Mouse (Mus musculus): ENCODE results near the gene Bnip2. TPM values are rescaled to one million over a fixed set of nuclear protein-coding genes. Genes with fewer than 3 reads are reported as not detected.
"Not testable (repeated sequence)": the region's sequence is repeated elsewhere in the genome, so short reads cannot be mapped to it uniquely, and the experiment has no call there.

Bnip2 gene
- polyA plus RNA-seq, 2 experiments from 2014 or later: 45.6 to 46.8 TPM

- ATAC-seq: no peak
Measured at GRCm38 (mm10) chr9:70011537-70012407, 22.5 kb downstream of the Bnip2 start.

- ATAC-seq: peak; percentile 76
Measured at GRCm38 (mm10) chr9:70012408-70012901, 23.2 kb downstream of the Bnip2 start, which contains the start of gene Gtf2a2. Gene Gtf2a2 (plus strand): TSS chr9:70012550.

- ATAC-seq: no peak
Measured at GRCm38 (mm10) chr9:70015632-70016031, 26.4 kb downstream of the Bnip2 start.

- peak; percentile 57 for ATAC-seq
Measured at GRCm38 (mm10) chr9:70018879-70019278, 29.6 kb downstream of the Bnip2 start.

DNA sequence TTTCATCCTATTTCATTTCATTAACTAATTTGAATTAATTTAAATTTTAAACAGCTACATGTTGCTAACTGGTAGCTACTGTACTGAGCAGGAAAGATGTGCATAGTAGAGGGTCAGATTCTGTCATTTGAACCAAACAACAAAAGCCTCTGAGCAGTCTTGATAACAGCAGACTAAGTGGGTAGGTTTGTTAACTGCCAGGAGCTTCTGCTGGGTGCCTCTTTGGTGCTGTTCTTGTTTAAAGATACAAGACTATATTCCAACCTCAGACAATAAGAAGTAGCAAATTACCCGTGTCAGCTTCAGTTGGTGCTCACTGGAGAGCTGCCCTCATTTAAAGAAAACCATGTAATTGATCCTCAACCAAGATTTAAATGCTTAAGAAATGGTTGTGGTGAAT lies 32.3 kb downstream of the Bnip2 start:
- no peak for ATAC-seq

DNA sequence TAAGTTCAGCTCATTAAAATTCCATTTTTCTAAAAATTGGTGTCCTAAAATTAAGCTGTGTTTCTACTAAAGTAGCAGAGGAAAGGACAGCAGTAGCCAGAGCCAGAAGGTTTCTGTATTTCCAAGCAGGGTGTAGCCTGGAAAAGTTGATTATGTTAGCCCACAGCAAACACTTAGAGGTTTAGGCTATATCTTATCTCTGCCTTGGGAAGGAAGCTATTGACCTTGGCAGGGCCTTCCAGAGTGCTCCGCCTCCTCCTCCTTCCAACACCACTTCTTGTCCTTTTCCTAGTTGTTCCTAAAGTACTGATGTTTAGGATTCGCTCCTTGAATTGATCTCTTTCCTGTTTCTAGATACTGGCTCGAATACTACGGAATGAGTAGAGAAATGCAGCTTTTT lies 32.8 kb downstream of the Bnip2 start:
- ATAC-seq: no peak

- ATAC-seq: not testable (repeated sequence)
Measured at GRCm38 (mm10) chr9:70023615-70024014, 34.3 kb downstream of the Bnip2 start.

GRCm38 (mm10) chr9:70024648-70025047 lies 35.4 kb downstream of the Bnip2 start:
- no peak for ATAC-seq

DNA sequence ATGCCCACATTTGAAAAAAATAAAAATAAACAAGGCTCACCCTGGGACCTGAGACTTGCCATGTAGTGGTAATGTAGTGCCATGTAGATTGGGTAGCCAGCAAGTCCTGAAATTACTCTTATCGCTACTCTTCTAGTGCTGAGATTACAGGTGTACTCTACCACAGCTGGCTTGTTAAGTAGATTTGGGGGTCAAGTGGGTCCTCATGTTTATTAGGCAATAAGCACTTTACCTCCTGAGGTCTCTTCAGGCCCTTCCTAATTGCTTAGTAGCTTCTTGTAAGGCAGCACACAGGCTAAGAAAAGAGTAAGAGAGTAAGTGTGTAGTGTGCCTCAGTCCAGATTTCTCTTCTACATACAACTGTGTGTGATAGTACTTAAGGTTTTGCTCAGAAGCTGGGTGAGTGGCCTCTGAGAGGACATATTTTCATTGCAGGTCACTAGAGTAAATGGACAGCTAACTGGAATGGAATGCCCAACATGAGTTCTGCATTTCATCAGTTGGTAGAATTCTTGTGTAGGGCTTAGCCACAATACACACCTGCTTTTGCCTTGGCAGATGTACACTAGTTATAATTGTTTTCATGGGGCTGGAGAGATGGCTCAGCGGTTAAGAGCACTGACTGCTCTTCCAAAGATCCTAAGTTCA lies 36.2 kb downstream of the Bnip2 start:
- ATAC-seq: no peak

DNA sequence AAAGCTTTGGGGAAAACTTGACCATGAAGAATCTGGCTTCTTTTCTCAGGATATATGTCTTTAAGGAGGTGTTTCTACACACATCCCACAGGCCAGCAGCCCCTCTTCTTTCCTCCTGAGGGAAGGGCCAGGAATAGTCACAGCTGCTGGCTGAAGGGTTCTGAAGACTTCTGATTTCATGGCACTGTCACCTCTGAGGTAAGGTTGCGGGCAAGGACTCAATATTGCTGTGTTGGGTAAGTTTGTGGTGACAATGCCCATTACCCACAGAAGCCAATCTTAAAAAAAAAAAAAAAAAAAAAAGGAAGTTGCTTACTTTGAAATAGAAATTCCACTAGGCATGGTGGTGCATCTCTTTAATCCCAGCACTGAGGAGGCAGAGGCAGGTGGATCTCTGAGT lies 42.9 kb downstream of the Bnip2 start:
- ATAC-seq: no peak

DNA sequence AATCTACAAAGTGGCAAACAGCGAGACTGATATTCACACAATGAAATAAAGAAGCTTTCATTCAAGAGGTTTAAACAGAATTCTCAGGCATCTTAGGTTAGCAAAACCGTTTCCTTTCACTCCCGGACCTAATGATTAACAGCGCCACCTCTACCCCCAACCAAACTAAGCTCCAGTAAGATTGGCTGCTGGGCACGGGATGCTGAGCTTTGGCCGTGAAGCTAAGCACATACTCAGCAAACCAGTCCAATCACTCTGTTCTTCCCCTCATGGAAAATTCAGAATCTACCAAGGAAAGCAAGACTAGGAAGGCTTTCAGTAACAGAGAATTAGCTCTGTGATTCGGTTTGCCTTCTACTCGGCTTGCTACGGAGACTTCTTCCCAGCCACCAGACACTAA lies 43.8 kb downstream of the Bnip2 start:
- ATAC-seq: no peak

DNA sequence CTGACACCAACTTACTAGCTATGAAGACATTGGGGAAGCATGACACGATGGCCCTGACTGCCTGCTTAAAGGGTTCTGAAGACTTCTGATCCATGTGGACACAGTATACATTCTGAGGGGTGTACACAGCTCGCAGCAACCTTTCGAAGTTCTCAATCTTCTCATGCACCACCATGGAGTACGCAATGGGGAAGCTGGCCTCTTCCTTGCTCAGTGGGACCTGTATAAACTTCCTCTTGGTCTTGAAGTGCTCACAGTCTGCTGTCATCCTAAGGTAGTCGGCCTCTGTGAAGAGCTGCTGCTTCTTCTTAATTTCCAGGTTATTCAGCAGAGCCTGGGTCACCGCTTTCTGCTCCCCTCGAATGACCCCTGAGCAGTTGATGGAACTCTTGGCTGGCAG lies 45.4 kb downstream of the Bnip2 start:
- ATAC-seq: no peak

DNA sequence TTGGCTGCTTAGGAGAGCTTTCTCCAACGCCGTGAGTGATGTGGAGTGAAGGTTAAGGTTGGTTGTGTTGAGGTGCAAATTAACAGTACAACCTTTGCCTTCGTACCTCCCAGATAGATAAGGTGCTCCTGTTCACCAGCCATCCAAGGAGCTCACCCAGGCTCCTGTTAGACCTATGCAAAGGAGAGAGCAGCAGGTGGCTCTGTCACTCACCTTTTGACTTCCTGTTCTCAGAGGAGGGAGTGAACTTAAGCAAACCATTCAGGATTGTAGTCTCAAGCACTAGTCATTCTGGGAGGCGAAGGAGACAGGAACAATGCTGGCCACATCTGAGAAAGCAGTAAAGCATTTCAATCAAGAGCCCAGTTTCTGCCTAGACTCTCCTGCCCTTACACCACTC lies 47.4 kb downstream of the Bnip2 start:
- no peak for ATAC-seq

- ATAC-seq: no peak
Measured at GRCm38 (mm10) chr9:70037988-70038387, 48.7 kb downstream of the Bnip2 start, which contains the start of gene Gcnt3. Gene Gcnt3 (minus strand): TSS chr9:70038088.

GRCm38 (mm10) chr9:70039597-70040385 lies 50.5 kb downstream of the Bnip2 start:
- ATAC-seq: peak; percentile 43

DNA sequence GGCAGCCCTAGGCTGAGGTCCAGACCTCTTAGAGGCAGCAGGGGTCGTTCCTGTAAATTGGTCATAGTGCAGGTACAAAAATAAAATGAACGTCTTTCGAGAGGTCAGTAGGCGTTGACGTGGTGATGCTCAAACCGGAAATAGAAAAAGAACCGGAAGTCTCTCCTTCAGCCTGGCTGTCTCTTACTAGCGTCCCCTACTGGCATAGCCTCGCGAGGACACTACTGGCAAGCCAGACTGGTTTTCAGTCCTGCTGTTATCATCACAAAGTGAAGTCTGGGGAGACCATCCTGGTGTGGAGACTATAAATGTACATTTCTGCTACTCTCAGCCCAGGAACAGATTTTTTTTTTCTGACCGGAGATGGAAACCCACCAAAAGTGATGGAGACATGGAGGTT lies 51.3 kb downstream of the Bnip2 start:
- no peak for ATAC-seq

DNA sequence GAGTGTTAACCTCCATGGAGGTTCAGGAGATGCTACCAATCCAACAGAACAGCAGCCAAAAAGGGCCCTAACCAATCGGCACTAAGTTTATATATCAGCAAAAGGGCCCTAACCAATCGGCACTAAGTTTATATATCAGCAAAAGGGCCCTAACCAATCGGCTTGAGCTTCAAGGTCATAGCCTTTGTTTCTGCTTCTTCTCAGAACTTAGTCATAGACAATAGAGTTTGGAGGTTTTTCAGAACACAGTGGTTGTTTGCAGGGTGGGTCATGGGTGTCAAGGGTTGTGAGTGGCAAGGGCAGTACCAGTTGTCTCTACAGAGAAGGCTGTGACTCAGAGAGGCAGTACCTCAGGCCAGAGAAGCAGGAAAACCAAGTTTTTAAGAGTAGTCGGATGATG lies 52.9 kb downstream of the Bnip2 start:
- ATAC-seq: no peak

- no peak for ATAC-seq
Measured at GRCm38 (mm10) chr9:70042935-70043334, 53.7 kb downstream of the Bnip2 start.

- no peak for ATAC-seq
Measured at GRCm38 (mm10) chr9:70044865-70045264, 55.6 kb downstream of the Bnip2 start.

- ATAC-seq: no peak
Measured at GRCm38 (mm10) chr9:70046255-70046654, 57.0 kb downstream of the Bnip2 start.

- ATAC-seq: no peak
Measured at GRCm38 (mm10) chr9:70047839-70048238, 58.6 kb downstream of the Bnip2 start.

DNA sequence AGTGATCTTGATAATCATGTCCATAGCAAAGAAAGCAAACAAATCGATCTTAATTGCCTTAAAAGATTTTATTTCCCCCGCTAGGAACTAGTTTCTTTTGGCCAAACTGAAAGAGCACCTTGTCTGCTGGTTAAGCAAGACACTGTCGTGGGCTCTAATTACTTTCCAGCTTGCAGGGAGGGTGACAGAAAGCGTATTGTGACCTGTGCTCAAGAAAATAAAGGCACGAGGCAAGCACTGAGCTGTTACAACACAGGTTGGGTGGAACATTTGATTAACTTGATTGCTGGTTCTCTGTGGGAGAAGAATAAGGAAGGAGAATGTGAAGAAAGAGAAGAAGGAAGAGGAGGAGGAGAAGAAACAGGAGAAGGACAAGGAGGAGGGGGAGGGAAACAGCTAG lies 59.0 kb downstream of the Bnip2 start:
- ATAC-seq: no peak
